Mouse (Mus musculus): Measurements from ENCODE around the gene Ahdc1.

Ahdc1 gene

GRCm38 (mm10) chr4:133011028-133011820 is at the start of gene Ahdc1:
TSS of gene Ahdc1 (plus strand) at chr4:133011260.
- peak; percentile 88 for DNase-seq (ENCODE audit: low read depth, low spot score)

DNA sequence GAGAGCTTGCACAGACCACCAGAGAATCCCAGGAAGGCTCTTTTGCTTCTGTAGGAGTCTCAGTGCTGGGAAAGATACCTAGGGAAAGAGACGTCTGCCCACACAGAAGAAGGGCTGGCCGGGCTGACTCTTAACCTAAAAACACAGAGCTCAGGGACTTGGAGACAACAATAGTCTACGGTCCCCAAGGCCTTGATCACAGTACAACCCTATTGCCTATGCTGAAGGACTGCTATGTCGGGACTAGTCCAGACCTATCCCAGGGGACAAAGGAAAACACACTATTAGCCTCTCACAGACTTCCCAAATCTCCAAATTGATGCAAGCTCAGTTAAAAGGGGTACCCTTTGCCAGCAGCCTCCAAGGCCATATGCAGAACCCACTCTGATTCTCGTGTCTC is 49.2 kb upstream of the Ahdc1 start:
- no peak for DNase-seq (ENCODE audit: low read depth, low spot score)

DNA sequence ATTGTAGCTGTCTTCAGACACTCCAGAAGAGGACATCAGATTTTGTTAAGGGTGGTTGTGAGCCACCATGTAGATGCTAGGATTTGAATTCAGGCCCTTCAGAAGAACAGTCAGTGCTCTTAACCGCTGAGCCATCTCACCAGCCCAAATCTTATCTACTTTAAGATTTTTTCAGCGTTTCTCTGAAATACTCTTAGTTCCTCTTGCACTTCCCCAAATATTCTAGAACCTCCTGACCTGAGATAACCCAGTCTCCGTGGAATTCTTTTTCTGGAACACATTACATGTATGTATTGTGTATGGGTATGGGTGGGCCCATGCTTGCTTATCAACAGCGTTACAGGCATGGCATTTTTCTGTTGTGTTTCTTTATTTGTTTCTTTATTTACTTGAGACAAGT is 48.4 kb upstream of the Ahdc1 start:
- no peak for DNase-seq (ENCODE audit: low read depth, low spot score)

DNA sequence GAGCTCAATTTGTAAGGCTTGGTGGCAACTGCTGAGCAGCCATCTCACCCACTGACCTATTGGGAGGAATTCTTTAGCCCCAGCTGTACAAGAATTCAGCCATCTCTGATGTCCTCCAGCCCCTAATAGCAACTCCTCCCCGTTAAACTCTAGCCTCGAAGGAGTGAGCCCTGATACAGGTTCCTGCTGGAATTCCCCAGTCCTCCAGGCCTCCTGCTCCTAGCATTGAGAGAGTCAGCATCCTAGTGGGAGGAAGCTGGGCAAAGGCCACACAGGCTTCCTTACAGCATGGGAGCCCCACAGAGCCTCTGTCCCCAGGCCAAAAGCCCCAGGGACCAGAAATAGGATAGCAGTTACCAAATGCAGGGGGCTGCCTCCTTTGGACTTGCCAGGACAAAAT is 47.6 kb upstream of the Ahdc1 start:
- DNase-seq (ENCODE audit: low read depth, low spot score): no peak

- no peak for DNase-seq (ENCODE audit: low read depth, low spot score)
Observed at GRCm38 (mm10) chr4:132964064-132964463, 47.0 kb upstream of the Ahdc1 start.

- no peak for DNase-seq (ENCODE audit: low read depth, low spot score)
Observed at GRCm38 (mm10) chr4:132964473-132964872, 46.6 kb upstream of the Ahdc1 start.

DNA sequence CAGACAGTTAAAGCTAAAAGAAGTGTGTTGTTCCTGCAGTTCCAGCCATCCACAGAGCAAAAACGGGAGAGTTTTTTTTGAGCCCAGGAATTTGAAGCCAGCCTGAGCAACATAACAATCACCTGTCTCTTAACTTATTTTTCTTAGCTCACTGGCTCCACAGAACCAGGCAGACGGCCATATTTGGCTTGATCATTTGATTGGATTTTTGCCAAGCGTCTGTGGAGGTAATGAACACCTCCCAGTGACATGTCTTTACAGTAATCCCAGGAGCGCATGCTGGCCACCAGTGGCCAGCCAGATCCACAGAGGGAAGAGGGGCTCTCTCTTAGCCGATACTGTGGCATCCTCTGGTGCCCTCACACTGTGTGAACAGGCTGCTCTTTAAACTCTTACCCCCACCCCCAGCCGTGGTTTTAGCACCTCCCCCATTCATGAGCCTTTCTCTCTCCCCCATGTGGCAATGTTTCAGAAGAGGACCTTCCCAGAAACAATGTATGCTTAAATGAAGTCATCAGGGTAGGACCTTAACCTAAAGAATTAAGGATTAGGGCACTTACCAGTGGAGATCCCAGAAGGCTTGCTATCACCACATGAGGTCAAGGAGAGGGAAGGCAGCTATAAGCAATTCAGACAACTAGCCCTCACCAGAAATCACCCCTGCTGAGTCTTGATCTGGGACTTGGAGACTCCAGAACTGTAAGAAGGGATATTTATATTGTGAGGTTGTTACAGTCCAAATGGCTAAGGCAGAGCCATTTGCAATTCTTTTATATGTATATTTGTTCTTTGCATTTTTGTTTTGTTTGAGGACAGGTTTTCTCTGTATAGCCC is 42.7 kb upstream of the Ahdc1 start:
- DNase-seq (ENCODE audit: low read depth, low spot score): no peak

DNA sequence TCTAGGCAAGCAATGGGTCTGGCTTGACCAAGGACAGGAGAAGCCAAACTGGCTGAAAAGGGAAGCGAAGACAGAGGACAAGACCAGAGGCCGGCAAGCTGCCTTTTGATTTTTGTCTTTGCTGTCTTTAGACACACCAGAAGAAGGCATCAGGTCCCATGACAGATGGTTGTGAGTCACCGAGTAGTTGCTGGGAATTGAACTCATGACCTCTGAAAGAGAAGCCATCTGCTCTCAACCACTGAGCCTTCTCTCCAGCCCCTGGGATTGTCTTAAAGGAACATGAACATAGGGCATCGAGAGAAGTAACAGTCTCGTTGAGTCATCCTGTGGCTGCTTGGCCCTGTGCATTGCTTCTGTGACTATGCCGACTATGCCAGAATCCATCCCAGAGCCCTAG is 39.5 kb upstream of the Ahdc1 start:
- no peak for DNase-seq (ENCODE audit: low read depth, low spot score)

- DNase-seq (ENCODE audit: low read depth, low spot score): no peak
Observed at GRCm38 (mm10) chr4:132972101-132972500, 39.0 kb upstream of the Ahdc1 start.

DNA sequence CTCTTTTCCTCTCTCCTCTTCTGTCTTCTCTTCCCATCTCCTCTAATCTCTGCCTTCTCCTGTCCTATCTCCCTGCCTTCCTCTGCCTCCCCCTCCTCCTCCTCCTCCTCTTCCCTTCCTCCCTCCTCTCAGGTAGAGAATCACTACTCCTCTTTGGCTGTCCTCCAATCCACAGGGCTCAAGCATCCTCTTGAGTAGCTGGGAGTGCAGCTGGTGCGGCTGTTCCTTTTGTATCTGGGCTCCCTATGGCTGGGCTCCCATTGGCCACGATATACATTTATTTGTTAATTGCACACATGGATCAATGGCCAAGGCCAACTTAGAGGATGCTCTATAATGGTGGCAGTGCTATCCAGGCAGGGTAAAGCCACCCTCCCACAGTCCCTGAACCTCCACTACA is 38.5 kb upstream of the Ahdc1 start:
- no peak for DNase-seq (ENCODE audit: low read depth, low spot score)

DNA sequence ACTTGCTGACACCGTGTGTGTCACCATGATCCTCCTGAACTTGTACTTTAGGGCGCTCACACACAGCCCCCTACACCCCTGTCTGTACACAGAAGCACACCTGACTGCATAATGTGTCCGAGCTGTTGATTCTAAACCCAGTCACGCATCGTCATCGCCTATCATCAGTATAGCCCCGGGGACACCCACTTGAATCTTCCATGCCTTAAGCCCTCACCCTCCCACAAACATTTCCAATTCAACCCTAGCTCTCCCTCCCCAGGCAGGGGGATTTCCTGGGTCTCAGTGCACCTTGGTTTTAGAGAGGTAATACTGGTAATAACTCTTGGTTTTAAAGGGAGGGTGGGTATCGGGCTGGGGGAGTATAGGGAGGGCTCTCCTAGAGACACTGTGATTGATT is 37.9 kb upstream of the Ahdc1 start:
- DNase-seq (ENCODE audit: low read depth, low spot score): no peak

- no peak for DNase-seq (ENCODE audit: low read depth, low spot score)
Observed at GRCm38 (mm10) chr4:132973814-132974398, 37.2 kb upstream of the Ahdc1 start, which contains the start of gene Fgr. TSS of gene Fgr (plus strand) at chr4:132974095.

DNA sequence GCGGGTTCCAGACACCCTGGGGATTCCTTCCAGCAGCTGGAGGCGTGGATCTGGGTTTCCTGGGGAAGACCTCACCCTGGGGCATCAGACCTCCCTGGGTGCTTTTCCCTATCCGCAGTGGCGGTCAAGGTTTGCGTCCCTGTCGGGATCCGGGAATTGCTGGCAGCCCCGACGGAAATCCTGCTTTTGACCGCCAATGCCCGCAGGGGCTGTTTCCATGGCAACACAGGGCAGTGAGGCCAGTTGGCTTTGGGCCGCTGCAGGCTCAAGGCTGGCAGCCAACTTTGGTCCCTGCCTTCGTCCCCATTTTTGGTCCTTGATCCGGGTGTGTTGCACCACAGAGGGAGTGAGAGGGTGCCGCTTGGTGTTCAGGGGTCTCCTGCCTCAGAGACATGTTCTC is 36.2 kb upstream of the Ahdc1 start:
- peak; percentile 28 for DNase-seq (ENCODE audit: low read depth, low spot score)

DNA sequence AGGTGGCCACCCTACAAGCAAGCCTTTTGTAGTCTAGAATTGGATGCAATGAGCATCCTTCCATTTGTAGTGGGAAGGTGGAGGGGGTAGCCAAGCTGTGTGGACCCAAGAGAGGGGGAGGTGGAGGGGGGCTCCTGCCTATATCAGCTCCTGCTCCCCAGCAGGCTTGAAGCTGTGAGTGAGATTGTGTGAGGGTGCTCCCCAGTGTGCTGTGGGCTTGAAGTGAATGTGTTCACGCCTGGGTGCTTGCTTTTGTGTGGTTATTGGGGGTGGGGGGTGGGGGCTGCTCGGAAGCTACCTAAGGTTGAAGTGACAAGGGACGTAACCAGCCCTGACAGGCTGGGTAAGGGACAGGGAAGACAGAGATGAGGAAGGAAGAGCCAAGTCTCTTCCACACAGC is 35.3 kb upstream of the Ahdc1 start:
- no peak for DNase-seq (ENCODE audit: low read depth, low spot score)

GRCm38 (mm10) chr4:132976729-132977128 is 34.3 kb upstream of the Ahdc1 start:
- DNase-seq (ENCODE audit: low read depth, low spot score): no peak

DNA sequence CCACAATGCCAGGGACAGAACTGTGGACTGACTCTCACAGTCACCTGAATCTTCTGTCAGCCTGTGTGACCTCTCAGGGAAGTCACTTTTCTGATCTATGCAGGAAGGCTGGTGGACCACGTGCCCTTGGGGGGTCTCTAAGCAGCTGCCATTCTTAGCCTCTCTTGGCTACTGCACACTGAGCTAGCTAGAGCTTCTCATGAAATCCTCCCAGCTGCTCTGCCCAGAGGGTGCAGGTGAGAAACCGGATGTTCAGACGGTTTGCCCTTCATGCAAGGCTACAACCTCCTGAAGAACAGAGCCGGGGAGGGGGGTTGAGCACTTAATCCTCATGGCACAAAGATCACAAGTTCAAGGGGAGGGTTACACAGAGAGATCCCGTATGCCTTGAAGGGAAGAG is 33.5 kb upstream of the Ahdc1 start:
- no peak for DNase-seq (ENCODE audit: low read depth, low spot score)

DNA sequence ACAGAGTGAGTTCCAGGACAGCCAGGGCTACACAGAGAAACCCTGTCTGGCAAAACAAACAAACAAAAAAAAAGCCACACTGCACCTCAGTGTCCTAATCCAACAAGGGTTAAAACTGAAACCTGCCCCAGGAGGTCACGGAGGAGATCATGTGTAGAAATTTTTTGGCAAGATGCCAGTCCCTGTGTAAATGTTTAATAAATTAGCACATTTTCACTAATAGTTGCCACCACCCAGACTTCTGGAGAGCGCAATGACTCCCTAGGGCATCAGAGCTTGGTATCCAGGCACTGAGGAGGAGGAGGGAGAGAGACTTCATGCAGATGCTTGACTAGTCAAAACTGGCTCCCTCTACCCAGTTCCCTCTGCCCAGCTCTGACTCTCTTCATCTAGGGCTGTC is 31.9 kb upstream of the Ahdc1 start:
- DNase-seq (ENCODE audit: low read depth, low spot score): no peak

- no peak for DNase-seq (ENCODE audit: low read depth, low spot score)
Observed at GRCm38 (mm10) chr4:132981621-132982020, 29.4 kb upstream of the Ahdc1 start.

GRCm38 (mm10) chr4:132982999-132983398 is 28.1 kb upstream of the Ahdc1 start:
- DNase-seq (ENCODE audit: low read depth, low spot score): no peak

DNA sequence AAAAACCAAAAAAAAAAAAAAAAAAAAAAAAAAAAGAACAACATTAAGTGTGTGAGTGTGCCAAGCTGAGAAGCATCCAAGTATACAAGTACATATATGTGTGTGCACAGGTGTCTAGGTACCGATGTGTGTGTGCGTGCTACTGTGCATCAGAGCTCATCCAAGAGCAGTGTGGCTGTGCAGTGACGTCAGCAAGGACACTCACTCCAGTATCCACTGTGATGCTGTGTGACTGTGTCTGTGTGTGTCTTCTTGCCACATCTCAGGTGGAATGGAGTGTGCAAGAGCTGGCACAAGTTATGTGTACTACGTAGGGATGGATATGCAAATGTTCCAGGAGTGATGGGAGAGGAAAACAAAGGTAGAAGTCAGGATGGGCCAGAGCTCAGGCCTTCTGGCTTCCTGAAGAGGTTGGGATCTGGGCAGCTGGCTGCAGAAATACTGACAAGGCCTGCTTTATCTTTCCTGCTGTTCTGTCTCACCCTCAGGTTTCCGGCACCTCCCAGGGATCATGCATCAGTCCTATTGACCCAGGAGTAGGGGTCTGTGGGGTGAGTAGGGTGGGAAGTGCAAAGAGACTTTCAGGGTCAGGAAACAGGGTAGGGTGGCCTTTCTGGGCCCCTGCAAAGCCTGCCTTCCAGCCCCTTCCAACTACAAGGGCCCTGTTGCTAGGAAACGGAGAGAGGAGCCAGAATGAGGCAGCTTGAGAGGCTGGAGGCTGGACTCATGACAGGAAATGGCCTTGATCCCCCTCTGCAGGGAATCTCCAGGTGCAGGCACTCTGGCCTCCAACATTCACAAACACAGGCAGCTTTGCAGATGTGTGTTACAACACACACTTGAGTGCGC is 27.2 kb upstream of the Ahdc1 start:
- DNase-seq (ENCODE audit: low read depth, low spot score): peak; percentile 60

- no peak for DNase-seq (ENCODE audit: low read depth, low spot score)
Observed at GRCm38 (mm10) chr4:132988581-132989355, 22.3 kb upstream of the Ahdc1 start.

Data from brain, embryonic 18.5 days (tissue).